Mouse (Mus musculus): ENCODE data around the gene 4930442H23Rik. TPM values are rescaled to one million over a fixed set of nuclear protein-coding genes. Genes with fewer than 3 reads are reported as not detected.

Gene 4930442H23Rik
- polyA plus RNA-seq, 1 experiment from 2014 or later: not detected

DNA sequence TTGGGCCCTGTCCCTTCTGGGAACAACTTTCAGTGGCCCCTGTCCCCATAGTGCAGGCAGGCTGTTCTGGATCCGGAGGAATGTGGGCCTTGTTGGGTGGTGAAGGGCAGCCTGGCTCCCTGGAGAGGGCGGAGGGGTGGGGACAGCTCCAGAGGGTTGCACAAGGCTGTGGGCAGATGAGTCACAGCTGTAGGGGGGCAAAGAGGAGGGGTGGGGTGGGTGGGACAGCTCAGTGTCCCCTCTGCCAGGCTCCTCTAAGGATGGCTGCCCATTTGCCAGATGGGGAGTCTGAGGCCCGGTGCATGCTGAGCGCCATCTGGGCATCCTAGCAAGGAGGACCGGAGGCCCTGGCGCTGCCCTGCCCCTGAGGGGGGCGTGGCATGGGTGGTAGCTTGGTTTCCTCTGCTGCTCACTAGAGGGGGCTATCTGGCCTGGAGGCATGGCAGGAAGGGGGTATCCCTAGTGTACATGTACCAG, 40.5 kb downstream of the 4930442H23Rik start:
- H3K4me1 ChIP-seq (ENCODE audit: control insufficient read depth, insufficient read depth, low read length): peaks cover 58% of the 10 kb centered on the region
- H3K9me3 ChIP-seq (ENCODE audit: control insufficient read depth, low read length): no peaks in the 10 kb centered on the region
- H3K4me3 ChIP-seq (ENCODE audit: low read length): no peak overlapping the region
- 85% methylated on average over 7 of the region's 7 CpGs for WGBS
- peak overlapping the region; percentile 88; the same call in 1 of the 2 replicates for H3K9ac ChIP-seq (ENCODE audit: low read depth, low read length)
- H3K27ac ChIP-seq (ENCODE audit: low read length): peak overlapping the region; percentile 85
- H3K4me2 ChIP-seq (ENCODE audit: low read depth, low read length): no peak overlapping the region
- peaks cover 42% of the 10 kb centered on the region for H3K36me3 ChIP-seq (ENCODE audit: control insufficient read depth, insufficient read depth, low read length)
- no peak for ATAC-seq
- no peaks in the 10 kb centered on the region for H3K27me3 ChIP-seq (replicated peaks; ENCODE audit: control insufficient read depth, insufficient read depth, low read length)

DNA sequence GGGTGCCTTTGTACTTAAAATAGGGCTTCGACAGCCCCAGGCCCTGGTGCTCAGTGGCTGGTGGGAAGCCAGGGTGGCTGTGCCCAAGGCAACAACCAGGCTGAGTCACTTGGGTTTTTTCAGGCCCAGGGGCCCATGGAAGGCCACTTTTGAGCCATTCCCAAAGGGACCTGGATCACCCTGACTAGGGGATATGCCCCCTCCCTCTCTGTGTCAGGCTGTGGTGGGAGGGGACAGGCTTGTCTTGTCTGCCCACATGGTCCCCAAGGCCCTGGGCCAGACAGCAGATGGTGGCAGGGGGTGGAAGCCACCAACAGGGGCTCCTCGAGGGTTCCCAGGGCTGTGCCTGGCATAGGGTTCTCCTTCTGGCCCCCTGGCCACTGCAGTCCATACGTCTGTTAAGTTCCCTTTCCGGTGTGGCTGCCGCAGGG, 41.1 kb downstream of the 4930442H23Rik start:
- WGBS: 73% methylated on average over 5 of the region's 5 CpGs
- Histone ChIP-seq H3K4me3 (ENCODE audit: low read length) (peak overlapping the region; percentile 6; the same call in 1 of the 2 replicates), H3K27ac (ENCODE audit: low read length) (peak overlapping the region; percentile 85)

GRCm38 (mm10) chr10:81141455-81142210, 42.0 kb downstream of the 4930442H23Rik start:
- Histone ChIP-seq H3K4me2 (ENCODE audit: low read depth, low read length) (peak overlapping the region; percentile 63), H3K27me3 (replicated peaks; ENCODE audit: control insufficient read depth, insufficient read depth, low read length) (no peaks in the 10 kb centered on the region), H3K9ac (ENCODE audit: low read depth, low read length) (peak overlapping the region; percentile 88), H3K4me3 (ENCODE audit: low read length) (peak overlapping the region; percentile 90), H3K9me3 (ENCODE audit: control insufficient read depth, low read length) (no peaks in the 10 kb centered on the region), H3K36me3 (ENCODE audit: control insufficient read depth, insufficient read depth, low read length) (peaks cover 27% of the 10 kb centered on the region), H3K27ac (ENCODE audit: low read length) (peak overlapping the region; percentile 94), H3K4me1 (ENCODE audit: control insufficient read depth, insufficient read depth, low read length) (peaks cover 55% of the 10 kb centered on the region)
- ATAC-seq: peak; percentile 4
- WGBS: 65% methylated on average over 7 of the region's 7 CpGs

More for the DNA sequence above, 41.1 kb downstream of the 4930442H23Rik start:
- no peaks in the 10 kb centered on the region for H3K27me3 ChIP-seq (replicated peaks; ENCODE audit: control insufficient read depth, insufficient read depth, low read length)
- peaks cover 58% of the 10 kb centered on the region for H3K4me1 ChIP-seq (ENCODE audit: control insufficient read depth, insufficient read depth, low read length)
- H3K9ac ChIP-seq (ENCODE audit: low read depth, low read length): peak overlapping the region; percentile 88
- peaks cover 35% of the 10 kb centered on the region for H3K36me3 ChIP-seq (ENCODE audit: control insufficient read depth, insufficient read depth, low read length)
- peak overlapping the region; percentile 63 for H3K4me2 ChIP-seq (ENCODE audit: low read depth, low read length)
- no peak for ATAC-seq
- H3K9me3 ChIP-seq (ENCODE audit: control insufficient read depth, low read length): no peaks in the 10 kb centered on the region

DNA sequence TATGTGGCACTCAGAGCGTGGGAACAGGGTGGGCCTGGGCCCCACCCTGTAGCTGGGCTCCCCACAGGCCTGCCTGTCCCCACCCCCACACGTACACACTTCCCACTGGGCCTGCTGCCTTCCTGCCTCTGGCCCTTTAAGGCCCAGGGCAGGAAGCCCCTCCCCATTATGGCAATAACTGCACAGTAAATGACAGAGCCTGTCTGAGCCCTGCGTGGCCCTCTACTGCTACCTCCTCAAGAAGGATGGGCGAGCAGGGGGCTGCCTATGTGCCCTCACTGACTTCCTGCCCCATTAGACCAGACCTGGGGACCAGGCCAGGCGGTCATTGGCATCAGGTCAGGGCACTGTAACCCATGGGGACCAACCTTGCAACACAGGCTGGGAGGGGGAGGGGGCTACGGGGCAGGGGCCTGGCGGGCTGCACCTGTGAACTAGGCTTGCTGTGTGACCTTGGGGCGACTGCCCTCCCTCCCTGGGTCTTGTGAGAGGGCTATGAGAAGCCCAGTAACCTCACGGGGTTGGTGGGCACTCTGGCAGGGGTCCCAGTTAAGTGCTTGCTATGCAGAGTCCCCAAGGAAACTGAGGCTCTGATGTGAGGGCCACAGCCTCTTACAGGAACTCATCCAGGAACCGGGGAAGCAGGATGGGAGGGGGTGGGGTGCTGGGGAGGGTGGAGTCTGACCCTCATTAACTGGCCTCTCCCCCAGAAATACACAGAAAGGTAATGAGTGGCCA, 42.8 kb downstream of the 4930442H23Rik start:
- Histone ChIP-seq H3K9ac (ENCODE audit: low read depth, low read length) (peak overlapping the region; percentile 88), H3K4me3 (ENCODE audit: low read length) (peak overlapping the region; percentile 90), H3K27me3 (replicated peaks; ENCODE audit: control insufficient read depth, insufficient read depth, low read length) (no peaks in the 10 kb centered on the region), H3K27ac (ENCODE audit: low read length) (peak overlapping the region; percentile 94), H3K36me3 (ENCODE audit: control insufficient read depth, insufficient read depth, low read length) (peaks cover 20% of the 10 kb centered on the region), H3K4me2 (ENCODE audit: low read depth, low read length) (peak overlapping the region; percentile 63), H3K4me1 (ENCODE audit: control insufficient read depth, insufficient read depth, low read length) (peaks cover 48% of the 10 kb centered on the region), H3K9me3 (ENCODE audit: control insufficient read depth, low read length) (no peaks in the 10 kb centered on the region)
- ATAC-seq: peak; percentile 10
- 40% methylated on average over 10 of the region's 10 CpGs for WGBS

DNA sequence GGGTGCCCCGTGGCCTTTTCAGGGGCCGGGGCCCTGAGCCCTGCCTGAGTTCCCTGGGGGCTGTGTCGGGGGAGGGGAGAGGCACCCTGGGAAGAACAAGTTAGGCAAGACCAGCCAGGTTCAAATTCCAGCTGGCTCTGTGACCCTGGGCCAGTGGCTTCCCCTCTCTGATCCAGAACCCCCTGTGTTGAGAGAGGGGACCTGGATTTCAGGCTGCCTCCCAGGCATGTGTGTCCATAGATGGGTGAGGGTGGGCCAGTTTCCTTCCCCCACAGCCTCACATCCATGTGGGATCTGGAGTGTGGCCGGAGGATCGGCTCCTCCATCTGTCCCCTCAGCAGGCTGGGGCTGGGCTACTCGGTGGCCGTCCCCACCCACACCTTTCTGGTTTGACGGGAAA, 43.6 kb downstream of the 4930442H23Rik start:
- peak overlapping the region; percentile 88 for H3K9ac ChIP-seq (ENCODE audit: low read depth, low read length)
- 39% methylated on average over 8 of the region's 8 CpGs for WGBS

GRCm38 (mm10) chr10:81139529-81139846, 44.2 kb downstream of the 4930442H23Rik start:
- peak overlapping the region; percentile 88 for H3K9ac ChIP-seq (ENCODE audit: low read depth, low read length)
- H3K4me1 ChIP-seq (ENCODE audit: control insufficient read depth, insufficient read depth, low read length): peaks cover 43% of the 10 kb centered on the region
- H3K36me3 ChIP-seq (ENCODE audit: control insufficient read depth, insufficient read depth, low read length): peaks cover 7% of the 10 kb centered on the region
- H3K4me2 ChIP-seq (ENCODE audit: low read depth, low read length): peak overlapping the region; percentile 63
- ATAC-seq: no peak
- H3K4me3 ChIP-seq (ENCODE audit: low read length): peak overlapping the region; percentile 90
- H3K27me3 ChIP-seq (replicated peaks; ENCODE audit: control insufficient read depth, insufficient read depth, low read length): no peaks in the 10 kb centered on the region
- 64% methylated on average over 4 of the region's 4 CpGs for WGBS
- H3K9me3 ChIP-seq (ENCODE audit: control insufficient read depth, low read length): no peaks in the 10 kb centered on the region
- H3K27ac ChIP-seq (ENCODE audit: low read length): peak overlapping the region; percentile 94

More for the DNA sequence above, 43.6 kb downstream of the 4930442H23Rik start:
- Histone ChIP-seq H3K27me3 (replicated peaks; ENCODE audit: control insufficient read depth, insufficient read depth, low read length) (no peaks in the 10 kb centered on the region), H3K4me3 (ENCODE audit: low read length) (peak overlapping the region; percentile 90), H3K27ac (ENCODE audit: low read length) (peak overlapping the region; percentile 94), H3K36me3 (ENCODE audit: control insufficient read depth, insufficient read depth, low read length) (peaks cover 12% of the 10 kb centered on the region), H3K4me2 (ENCODE audit: low read depth, low read length) (peak overlapping the region; percentile 63), H3K9me3 (ENCODE audit: control insufficient read depth, low read length) (no peaks in the 10 kb centered on the region), H3K4me1 (ENCODE audit: control insufficient read depth, insufficient read depth, low read length) (peaks cover 45% of the 10 kb centered on the region)
- ATAC-seq: no peak

GRCm38 (mm10) chr10:81138821-81139528, 44.7 kb downstream of the 4930442H23Rik start:
- H3K4me1 ChIP-seq (ENCODE audit: control insufficient read depth, insufficient read depth, low read length): peaks cover 42% of the 10 kb centered on the region
- peak overlapping the region; percentile 63 for H3K4me2 ChIP-seq (ENCODE audit: low read depth, low read length)
- H3K36me3 ChIP-seq (ENCODE audit: control insufficient read depth, insufficient read depth, low read length): peaks cover 2% of the 10 kb centered on the region
- peak overlapping the region; percentile 88 for H3K9ac ChIP-seq (ENCODE audit: low read depth, low read length)
- H3K27ac ChIP-seq (ENCODE audit: low read length): peak overlapping the region; percentile 94
- ATAC-seq: no peak
- H3K27me3 ChIP-seq (replicated peaks; ENCODE audit: control insufficient read depth, insufficient read depth, low read length): no peaks in the 10 kb centered on the region
- H3K4me3 ChIP-seq (ENCODE audit: low read length): peak overlapping the region; percentile 90
- 48% methylated on average over 11 of the region's 11 CpGs for WGBS
- no peaks in the 10 kb centered on the region for H3K9me3 ChIP-seq (ENCODE audit: control insufficient read depth, low read length)

DNA sequence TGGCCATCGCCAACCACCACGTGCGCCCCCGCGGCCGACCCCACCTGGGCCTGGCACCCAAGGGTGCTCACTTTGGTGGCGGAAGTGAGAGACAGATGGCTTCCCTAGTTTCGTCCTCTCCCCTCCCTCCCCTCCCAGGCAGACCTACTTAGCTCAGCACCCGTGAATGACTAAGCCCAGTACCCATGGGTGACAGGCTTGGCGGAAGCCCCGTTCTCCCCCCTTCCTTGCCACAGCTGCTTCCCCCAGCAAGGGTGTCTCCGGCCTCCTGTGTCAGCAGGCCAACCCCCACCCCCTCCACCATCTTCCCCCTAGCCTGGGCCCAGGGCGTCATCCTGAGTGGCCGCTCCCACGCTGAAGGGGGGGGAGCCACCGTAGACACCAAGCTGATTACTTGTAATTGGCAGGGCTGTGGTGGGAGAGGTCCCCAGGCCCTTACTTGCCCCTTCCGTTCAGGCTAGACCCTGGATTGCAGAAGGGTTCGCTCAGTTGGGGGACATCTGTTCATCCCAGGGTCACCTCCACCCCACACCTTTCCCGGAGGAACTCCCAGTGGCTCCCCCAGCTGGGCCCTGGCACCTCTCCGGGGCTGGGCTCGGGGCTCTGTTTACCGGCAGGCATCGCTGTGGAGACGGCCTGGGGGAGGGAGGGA, 45.4 kb downstream of the 4930442H23Rik start:
- H3K9ac ChIP-seq (ENCODE audit: low read depth, low read length): peak overlapping the region; percentile 88
- H3K4me1 ChIP-seq (ENCODE audit: control insufficient read depth, insufficient read depth, low read length): peaks cover 42% of the 10 kb centered on the region
- no peak for ATAC-seq
- WGBS: 1% methylated on average over 24 of the region's 24 CpGs
- peak overlapping the region; percentile 63 for H3K4me2 ChIP-seq (ENCODE audit: low read depth, low read length)
- peak overlapping the region; percentile 94 for H3K27ac ChIP-seq (ENCODE audit: low read length)
- no peaks in the 10 kb centered on the region for H3K9me3 ChIP-seq (ENCODE audit: control insufficient read depth, low read length)
- H3K4me3 ChIP-seq (ENCODE audit: low read length): peak overlapping the region; percentile 90
- no peaks in the 10 kb centered on the region for H3K36me3 ChIP-seq (ENCODE audit: control insufficient read depth, insufficient read depth, low read length)
- no peaks in the 10 kb centered on the region for H3K27me3 ChIP-seq (replicated peaks; ENCODE audit: control insufficient read depth, insufficient read depth, low read length)

All from intestine, embryonic 16.5 days (tissue).